In genomic region chr7:19523017-19523756, GRCm38 (mm10) we compare ENCODE assay signal across 8 mouse cellular contexts. TPM values are rescaled to one million over a fixed set of nuclear protein-coding genes. Genes with fewer than 3 reads are reported as not detected.
DNase-seq lines count a peak whose midpoint lies in the region; ATAC-seq and TF ChIP-seq lines count a peak whose summit lies in the region.

No protein-coding gene starts in this region.

- H3K27me3 ChIP-seq in liver, adult 2 months (ENCODE audit: control insufficient read depth, insufficient read depth, low read length), result peaks cover 27% of the 10 kb centered on the region
- peaks cover 78% of the 10 kb centered on the region for H3K27me3 ChIP-seq in hindbrain, embryonic 10.5 days (ENCODE audit: insufficient read depth, poor library complexity, severe bottlenecking)
- H3K27me3 ChIP-seq in midbrain, embryonic 11.5 days (ENCODE audit: control insufficient read depth, insufficient read depth, low read length), result peaks cover 71% of the 10 kb centered on the region

- no peak for TF ChIP-seq POLR2A in liver, adult 2 months (IDR thresholded peaks at IDR 0.05; ENCODE audit: extremely low read depth, insufficient read depth, low read length)

- H3K36me3 ChIP-seq in liver, adult 2 months (ENCODE audit: control insufficient read depth, insufficient read depth, low read length), result no peaks in the 10 kb centered on the region
- H3K36me3 ChIP-seq in hindbrain, embryonic 10.5 days, result peaks cover under 1% of the 10 kb centered on the region; the same call in 1 of the 2 replicates
- no peaks in the 10 kb centered on the region for H3K36me3 ChIP-seq in midbrain, embryonic 11.5 days (ENCODE audit: control insufficient read depth, insufficient read depth, low read length)

- WGBS in liver, adult 2 months, result 12% methylated on average over 72 of the region's 72 CpGs
- 15% methylated on average over 72 of the region's 72 CpGs for WGBS in hindbrain, embryonic 10.5 days
- WGBS in midbrain, embryonic 11.5 days, result 14% methylated on average over 72 of the region's 72 CpGs

- peaks cover 7% of the 10 kb centered on the region; the same call in 1 of the 2 replicates for H3K4me1 ChIP-seq in liver, adult 2 months (ENCODE audit: control insufficient read depth, insufficient read depth, low read length)
- H3K4me1 ChIP-seq in hindbrain, embryonic 10.5 days (replicated peaks), result peaks cover 33% of the 10 kb centered on the region
- peaks cover 20% of the 10 kb centered on the region for H3K4me1 ChIP-seq in midbrain, embryonic 11.5 days (ENCODE audit: control insufficient read depth, insufficient read depth, low read length)

- no peaks in the 10 kb centered on the region for H3K79me2 ChIP-seq in liver, adult 2 months (ENCODE audit: control insufficient read depth, insufficient read depth, low read length)

- intact Hi-C loops in left cerebral cortex, postnatal 4 days (cut with DNase I), result no loop called here

- H3K4me2 ChIP-seq in midbrain, embryonic 11.5 days, result peak overlapping the region; percentile 60

- peak overlapping the region; percentile 41; the same call in 1 of the 2 replicates for H3K4me3 ChIP-seq in liver, adult 2 months (ENCODE audit: insufficient read depth, low read depth, low read length)
- peak overlapping the region; percentile 51 for H3K4me3 ChIP-seq in hindbrain, embryonic 10.5 days
- H3K4me3 ChIP-seq in midbrain, embryonic 11.5 days (ENCODE audit: low read depth, low read length), result peak overlapping the region; percentile 36

- no peak overlapping the region for H3K9ac ChIP-seq in liver, adult 2 months (ENCODE audit: low read depth, low read length)
- no peak overlapping the region for H3K9ac ChIP-seq in midbrain, embryonic 11.5 days (ENCODE audit: low read length)

- no peaks in the 10 kb centered on the region for H3K9me3 ChIP-seq in hindbrain, embryonic 10.5 days
- H3K9me3 ChIP-seq in midbrain, embryonic 11.5 days (ENCODE audit: control insufficient read depth, low read length), result no peaks in the 10 kb centered on the region

- H3K27ac ChIP-seq in liver, adult 2 months (replicated peaks; ENCODE audit: insufficient read depth, low read depth, low read length), result no peak overlapping the region
- H3K27ac ChIP-seq in hindbrain, embryonic 10.5 days, result no peak overlapping the region
- H3K27ac ChIP-seq in midbrain, embryonic 11.5 days (ENCODE audit: low read depth, low read length), result no peak overlapping the region

- TF ChIP-seq CTCF in liver, adult 2 months (IDR thresholded peaks at IDR 0.05; ENCODE audit: low read depth, low read length), result no peak

- DNase-seq in CD4-positive, CD25-positive, alpha-beta regulatory T cell, adult 2 months (ENCODE audit: low read depth, low spot score), result peak; percentile 12
- no peak for DNase-seq in liver, adult 2 months (ENCODE audit: extremely low read depth, low read depth, low spot score)
- no peak for DNase-seq in liver
- no peak for DNase-seq in hindbrain, embryonic 10.5 days (ENCODE audit: low spot score)
- DNase-seq in midbrain, embryonic 11.5 days (ENCODE audit: low spot score, missing footprints), result no peak
- DNase-seq in left cerebral cortex, postnatal 4 days, result no peak
- no peak for DNase-seq in yolk sac, embryonic 10.5 days (ENCODE audit: low spot score)

- ATAC-seq in CD4-positive, CD25-positive, alpha-beta regulatory T cell, adult 4 months, result no peak
- ATAC-seq in midbrain, embryonic 11.5 days (ENCODE audit: low FRiP score), result no peak

RNA-seq across cellular contexts. Expression of gene Nkpd1, which starts 5.5 kb away (rescaled TPM):
- polyA plus RNA-seq in CD4-positive, CD25-positive, alpha-beta regulatory T cell, adult 4 months (2017; shearing (Covaris generic)), result not detected
- total RNA-seq in liver, adult 2 months (2014; rRNA removed), result not detected in 2 replicates
- not detected in 2 replicates for polyA plus RNA-seq in liver, adult 2 months (2012; rRNA removed)
- polyA plus RNA-seq in hindbrain, embryonic 10.5 days (2016; fragmentation: Nextera tagmentation; extraction: Ambion mirVana), result 0.09 and 0.10 TPM in 2 replicates
- polyA plus RNA-seq in midbrain, embryonic 11.5 days (2014; fragmentation: Nextera tagmentation; extraction: Ambion mirVana), result not detected in 2 replicates
- under 1 TPM; 0.90 to 0.91 TPM for total RNA-seq in left cerebral cortex, postnatal 4 days (2021)

RNA-seq across cellular contexts. Expression of gene Trappc6a, which starts 15.0 kb away (rescaled TPM):
- polyA plus RNA-seq in CD4-positive, CD25-positive, alpha-beta regulatory T cell, adult 4 months (2017; shearing (Covaris generic)), result 10 to 100 TPM; 45.8 to 50.7 TPM
- total RNA-seq in liver, adult 2 months (2014; rRNA removed), result 19.9 and 25.5 TPM in 2 replicates
- polyA plus RNA-seq in liver, adult 2 months (2012; rRNA removed), result 58.0 and 58.2 TPM in 2 replicates
- 68.8 and 71.4 TPM in 2 replicates for polyA plus RNA-seq in hindbrain, embryonic 10.5 days (2016; fragmentation: Nextera tagmentation; extraction: Ambion mirVana)
- polyA plus RNA-seq in midbrain, embryonic 11.5 days (2014; fragmentation: Nextera tagmentation; extraction: Ambion mirVana), result 41.5 and 51.6 TPM in 2 replicates
- total RNA-seq in left cerebral cortex, postnatal 4 days (2021), result 10 to 100 TPM; 17.9 to 19.0 TPM

RNA-seq across cellular contexts. Expression of gene Bloc1s3, which starts 15.0 kb away (rescaled TPM):
- under 1 TPM; 0.37 to 0.86 TPM for polyA plus RNA-seq in CD4-positive, CD25-positive, alpha-beta regulatory T cell, adult 4 months (2017; shearing (Covaris generic))
- 2.8 and 3.9 TPM in 2 replicates for total RNA-seq in liver, adult 2 months (2014; rRNA removed)
- 6.2 and 7.3 TPM in 2 replicates for polyA plus RNA-seq in liver, adult 2 months (2012; rRNA removed)
- polyA plus RNA-seq in hindbrain, embryonic 10.5 days (2016; fragmentation: Nextera tagmentation; extraction: Ambion mirVana), result 2.4 and 3.8 TPM in 2 replicates
- polyA plus RNA-seq in midbrain, embryonic 11.5 days (2014; fragmentation: Nextera tagmentation; extraction: Ambion mirVana), result 2.6 TPM in 2 replicates
- 1 to 10 TPM; 8.5 to 8.8 TPM for total RNA-seq in left cerebral cortex, postnatal 4 days (2021)

RNA-seq across cellular contexts. Expression of gene Ppp1r37, which starts 39.7 kb away (rescaled TPM):
- 1 to 10 TPM; 1.9 to 2.8 TPM for polyA plus RNA-seq in CD4-positive, CD25-positive, alpha-beta regulatory T cell, adult 4 months (2017; shearing (Covaris generic))
- 25.0 and 25.6 TPM in 2 replicates for total RNA-seq in liver, adult 2 months (2014; rRNA removed)
- 82.3 and 84.2 TPM in 2 replicates for polyA plus RNA-seq in liver, adult 2 months (2012; rRNA removed)
- polyA plus RNA-seq in hindbrain, embryonic 10.5 days (2016; fragmentation: Nextera tagmentation; extraction: Ambion mirVana), result 22.6 and 30.4 TPM in 2 replicates
- 2.8 and 3.0 TPM in 2 replicates for polyA plus RNA-seq in midbrain, embryonic 11.5 days (2014; fragmentation: Nextera tagmentation; extraction: Ambion mirVana)
- 10 to 100 TPM; 81.1 to 85.1 TPM for total RNA-seq in left cerebral cortex, postnatal 4 days (2021)

RNA-seq across cellular contexts. Expression of gene Zfp296, which starts 53.9 kb away (rescaled TPM):
- polyA plus RNA-seq in CD4-positive, CD25-positive, alpha-beta regulatory T cell, adult 4 months (2017; shearing (Covaris generic)), result 1 to 10 TPM; 1.7 to 1.9 TPM
- total RNA-seq in liver, adult 2 months (2014; rRNA removed), result 0.40 and 0.83 TPM in 2 replicates
- polyA plus RNA-seq in liver, adult 2 months (2012; rRNA removed), result 0.93 and 1.3 TPM in 2 replicates
- 0.22 and 0.72 TPM in 2 replicates for polyA plus RNA-seq in hindbrain, embryonic 10.5 days (2016; fragmentation: Nextera tagmentation; extraction: Ambion mirVana)
- 0.10 and 0.20 TPM in 2 replicates for polyA plus RNA-seq in midbrain, embryonic 11.5 days (2014; fragmentation: Nextera tagmentation; extraction: Ambion mirVana)
- under 1 TPM; 0.22 to 0.24 TPM for total RNA-seq in left cerebral cortex, postnatal 4 days (2021)
